Mouse (Mus musculus) MEL (cell line): Measurements from ENCODE around the gene Psmb9. TPM values are rescaled to one million over a fixed set of nuclear protein-coding genes. Genes with fewer than 3 reads are reported as not detected.

ENCODE experiments used
- DNase-seq: peaks from one replicate; pipeline ENCODE4 v3.0.0; 2011; ENCODE audit warnings: low read depth, low spot score
- H3K27ac ChIP-seq: 2 replicates; pipeline ENCODE4 v1.5.1; 2012; ENCODE audit warnings: low read depth, mild to moderate bottlenecking, control low read depth, low read length, moderate library complexity; ENCODE audit not compliant: control insufficient read depth
- H3K27me3 ChIP-seq, 2 experiments: fragments of 150-350 bp in 1 of 2; sonication (generic) in 1 of 2; 2 replicates each; pipeline ENCODE4 v1.6.1; 2012; ENCODE audit warnings: low read length in 2 of 2, mild to moderate bottlenecking in 2 of 2, improper control_type of control experiment in 1 of 2, moderate library complexity in 1 of 2; ENCODE audit not compliant: insufficient read depth in 2 of 2, control insufficient read depth in 1 of 2
- H3K36me3 ChIP-seq, 2 experiments: 2 replicates each; pipeline ENCODE4 v1.6.1; 2012 to 2014; ENCODE audit warnings: low read length in 2 of 2, improper control_type of control experiment in 1 of 2, inconsistent platforms in 1 of 2, mild to moderate bottlenecking in 1 of 2; ENCODE audit not compliant: insufficient read depth in 2 of 2, control insufficient read depth in 1 of 2
- H3K4me1 ChIP-seq, 2 experiments: fragments of 150-350 bp in 1 of 2; sonication (generic) in 1 of 2; 2 replicates each; pipeline ENCODE4 v1.6.1; 2012; ENCODE audit warnings: low read length in 2 of 2, improper control_type of control experiment in 1 of 2, mild to moderate bottlenecking in 1 of 2; ENCODE audit not compliant: insufficient read depth in 2 of 2, control insufficient read depth in 1 of 2
- H3K4me3 ChIP-seq, 2 experiments: fragments of 150-350 bp in 1 of 2; sonication (generic) in 1 of 2; 2 replicates each; pipeline ENCODE4 v1.5.1; 2012; ENCODE audit warnings: low read depth in 2 of 2, low read length in 2 of 2, mild to moderate bottlenecking in 2 of 2, moderate library complexity in 2 of 2, control low read depth in 1 of 2, improper control_type of control experiment in 1 of 2; ENCODE audit not compliant: control insufficient read depth in 1 of 2, insufficient read depth in 1 of 2
- H3K79me2 ChIP-seq: 2 replicates; pipeline ENCODE4 v1.6.1; 2012; ENCODE audit warnings: mild to moderate bottlenecking, low read length, moderate library complexity; ENCODE audit not compliant: control insufficient read depth, poor library complexity, insufficient read depth
- H3K9ac ChIP-seq: 2 replicates; pipeline ENCODE4 v1.6.1; 2012; ENCODE audit warnings: low read depth, mild to moderate bottlenecking, control low read depth, low read length, moderate library complexity; ENCODE audit not compliant: control insufficient read depth, poor library complexity, severe bottlenecking
- H3K9me3 ChIP-seq: fragments of 150-350 bp; sonication (generic); replicated peaks from 2 replicates; pipeline ENCODE4 v1.6.1; 2012; ENCODE audit warnings: mild to moderate bottlenecking, low read length, improper control_type of control experiment, moderate library complexity; ENCODE audit not compliant: insufficient read depth
- CHD1 ChIP-seq: IDR thresholded peaks from 2 replicates; pipeline ENCODE4 v1.6.1; 2012; ENCODE audit warnings: low read depth, mild to moderate bottlenecking, inconsistent platforms, low read length, improper control_type of control experiment
- CHD2 ChIP-seq: IDR thresholded peaks from 2 replicates; pipeline ENCODE4 v1.6.1; 2011; ENCODE audit warnings: low read length, improper control_type of control experiment
- EP300 ChIP-seq, 2 experiments: IDR thresholded peaks; 2 replicates each; pipeline ENCODE4 v1.6.1; 2011; ENCODE audit warnings: improper control_type of control experiment in 2 of 2, low read length in 2 of 2, low read depth in 1 of 2, mild to moderate bottlenecking in 1 of 2
- ETS1 ChIP-seq: IDR thresholded peaks from 2 replicates; pipeline ENCODE4 v1.6.1; 2012; ENCODE audit warnings: low read depth, mild to moderate bottlenecking, inconsistent platforms, low read length, improper control_type of control experiment, moderate library complexity
- GABPA ChIP-seq: IDR thresholded peaks from 2 replicates; pipeline ENCODE4 v1.6.1; 2012; ENCODE audit warnings: low read depth, mild to moderate bottlenecking, inconsistent platforms, low read length, improper control_type of control experiment, moderate library complexity
- HCFC1 ChIP-seq: IDR thresholded peaks from 2 replicates; pipeline ENCODE4 v1.6.1; 2012; ENCODE audit warnings: low read depth, mild to moderate bottlenecking, inconsistent platforms, low read length, improper control_type of control experiment, moderate library complexity
- KAT2A ChIP-seq: conservative IDR thresholded peaks from 2 replicates; pipeline ENCODE4 v1.6.1; 2012; ENCODE audit warnings: low read depth, low read length, improper control_type of control experiment, inconsistent platforms
- MAFK ChIP-seq: IDR thresholded peaks from 2 replicates; pipeline ENCODE4 v1.6.1; 2011; ENCODE audit warnings: low read depth, mild to moderate bottlenecking, low read length, improper control_type of control experiment, borderline replicate concordance
- MAX ChIP-seq: IDR thresholded peaks from 2 replicates; pipeline ENCODE4 v1.6.1; 2011; ENCODE audit warnings: low read length, improper control_type of control experiment
- MEF2A ChIP-seq: IDR thresholded peaks from 2 replicates; pipeline ENCODE4 v1.6.1; 2014; ENCODE audit warnings: low read depth, mild to moderate bottlenecking, inconsistent platforms, low read length, improper control_type of control experiment; ENCODE audit not compliant: poor library complexity, insufficient replicate concordance, severe bottlenecking; ENCODE audit errors: extremely low read depth
- MXI1 ChIP-seq: IDR thresholded peaks from 2 replicates; pipeline ENCODE4 v1.6.1; 2011; ENCODE audit warnings: mild to moderate bottlenecking, low read depth, low read length, improper control_type of control experiment
- MYB ChIP-seq: IDR thresholded peaks from 2 replicates; pipeline ENCODE4 v1.6.1; 2011; ENCODE audit warnings: mild to moderate bottlenecking, low read depth, low read length, improper control_type of control experiment
- NELFE ChIP-seq: IDR thresholded peaks from 2 replicates; pipeline ENCODE4 v1.6.1; 2011; ENCODE audit warnings: low read depth, low read length, improper control_type of control experiment
- POLR2A ChIP-seq, 2 experiments: IDR thresholded peaks; 2 replicates each; pipeline ENCODE4 v1.6.1; 2011 to 2012; ENCODE audit warnings: low read length in 2 of 2, mild to moderate bottlenecking in 2 of 2, control low read depth in 1 of 2, improper control_type of control experiment in 1 of 2, low read depth in 1 of 2, moderate library complexity in 1 of 2; ENCODE audit not compliant: control insufficient read depth in 1 of 2, insufficient read depth in 1 of 2, poor library complexity in 1 of 2
- POLR2AphosphoS2 ChIP-seq: IDR thresholded peaks from 2 replicates; pipeline ENCODE4 v1.6.1; 2011; ENCODE audit warnings: low read length, improper control_type of control experiment
- POLR2AphosphoS5 ChIP-seq: IDR thresholded peaks from 2 replicates; pipeline ENCODE4 v1.6.1; 2012; ENCODE audit warnings: low read depth, borderline replicate concordance, mild to moderate bottlenecking, inconsistent platforms, low read length, moderate library complexity, mixed read lengths
- RAD21 ChIP-seq: IDR thresholded peaks from 2 replicates; pipeline ENCODE4 v1.6.1; 2011; ENCODE audit warnings: mild to moderate bottlenecking, low read depth, low read length, improper control_type of control experiment
- RCOR1 ChIP-seq: IDR thresholded peaks from 2 replicates; pipeline ENCODE4 v1.6.1; 2012; ENCODE audit warnings: low read depth, mild to moderate bottlenecking, inconsistent platforms, low read length, improper control_type of control experiment
- SMC3 ChIP-seq: IDR thresholded peaks from 2 replicates; pipeline ENCODE4 v1.6.1; 2011; ENCODE audit warnings: low read depth, low read length, improper control_type of control experiment
- TAL1 ChIP-seq: IDR thresholded peaks from 2 replicates; pipeline ENCODE4 v1.6.1; 2012; ENCODE audit warnings: mild to moderate bottlenecking, inconsistent platforms, low read length, moderate library complexity, mixed read lengths
- TBP ChIP-seq: IDR thresholded peaks from 2 replicates; pipeline ENCODE4 v1.8.0; 2011; ENCODE audit warnings: low read depth, low read length, improper control_type of control experiment
- TCF12 ChIP-seq: IDR thresholded peaks from 2 replicates; pipeline ENCODE4 v1.6.1; 2014; ENCODE audit warnings: low read depth, mild to moderate bottlenecking, inconsistent platforms, low read length, improper control_type of control experiment, moderate library complexity
- UBTF ChIP-seq: IDR thresholded peaks from 2 replicates; pipeline ENCODE4 v1.6.1; 2012; ENCODE audit warnings: low read depth, mild to moderate bottlenecking, inconsistent platforms, low read length, improper control_type of control experiment, moderate library complexity, borderline replicate concordance; ENCODE audit not compliant: insufficient read depth
- USF2 ChIP-seq, 2 experiments: IDR thresholded peaks; 2 replicates each; pipeline ENCODE4 v1.6.1; 2011 to 2012; ENCODE audit warnings: improper control_type of control experiment in 2 of 2, low read length in 2 of 2, borderline replicate concordance in 1 of 2, inconsistent platforms in 1 of 2, low read depth in 1 of 2, mild to moderate bottlenecking in 1 of 2; ENCODE audit not compliant: insufficient read depth in 1 of 2
- ZC3H11A ChIP-seq: IDR thresholded peaks from 2 replicates; pipeline ENCODE4 v1.6.1; 2012; ENCODE audit warnings: low read depth, mild to moderate bottlenecking, inconsistent platforms, low read length, improper control_type of control experiment
- ZMIZ1 ChIP-seq: IDR thresholded peaks from 2 replicates; pipeline ENCODE4 v1.6.1; 2012; ENCODE audit warnings: low read depth, mild to moderate bottlenecking, inconsistent platforms, low read length, improper control_type of control experiment, moderate library complexity
- ZNF384 ChIP-seq: IDR thresholded peaks from 2 replicates; pipeline ENCODE4 v1.6.1; 2012; ENCODE audit warnings: low read depth, mild to moderate bottlenecking, inconsistent platforms, low read length, improper control_type of control experiment
- polyA plus RNA-seq, 2 experiments: library from polyadenylated mRNA; stranded (reverse) in 1 of 2; unstranded in 1 of 2; fragments of >175 nt in 1 of 2; fragments of >200 nt in 1 of 2; gene quantifications; 2 replicates each; pipeline versions ENCODE4 v1.2.1 to v1.2.4; 2012; ENCODE audit warnings: low replicate concordance in 2 of 2, low read depth in 1 of 2; ENCODE audit not compliant: insufficient read length in 2 of 2, insufficient read depth in 1 of 2, missing spikeins in 1 of 2
- total RNA-seq: library from RNA; depleted of rRNA; stranded (reverse); fragments of 300-350 nt; gene quantifications from 2 replicates; pipeline ENCODE4 v1.2.3, GENCODE M21; 2012

The Psmb9 gene
- total and polyA plus RNA-seq, 3 experiments, result 14.7 to 24.9 TPM; not detected in 1

DNA sequence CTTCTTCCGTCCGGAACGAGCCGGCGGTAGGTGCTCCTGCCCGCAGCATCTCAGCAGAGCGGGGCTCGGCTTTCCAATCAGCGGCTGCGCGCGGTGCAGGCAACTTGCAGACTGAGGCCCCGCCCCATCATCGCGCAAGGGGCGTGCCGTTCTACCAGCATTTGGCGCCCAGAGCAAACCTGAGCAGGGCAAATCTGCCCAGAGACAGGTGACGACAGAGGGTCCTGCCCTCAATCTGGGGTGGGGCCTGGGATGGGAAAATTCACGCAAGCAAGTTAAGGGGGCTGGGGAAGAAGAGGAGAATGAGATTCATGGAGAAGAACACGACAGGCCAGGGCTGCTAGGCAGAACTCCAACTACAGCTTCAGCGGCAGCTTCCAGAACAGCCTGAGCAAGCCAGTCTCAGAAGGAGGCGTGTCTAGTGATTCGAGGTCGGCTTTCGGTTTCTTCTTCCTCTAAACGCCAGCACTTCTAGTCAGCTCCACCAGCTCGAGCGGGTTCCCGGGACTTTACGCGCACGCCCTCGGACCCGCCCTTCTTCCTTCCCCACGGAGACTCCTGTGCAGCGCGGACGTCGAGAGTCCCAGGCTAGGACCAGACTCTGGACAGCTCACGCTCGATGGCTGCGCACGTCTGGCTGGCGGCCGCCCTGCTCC is at the start of gene Psmb9, which contains the start of gene Tap1 (continued):
- no peak for TF ChIP-seq MYB
- peak in 1 of 2 experiments; percentile 74; a peak in 2 of 4 replicates for TF ChIP-seq POLR2A (IDR thresholded peaks at IDR 0.05; ENCODE audit: control insufficient read depth in 1 of 2, insufficient read depth in 1 of 2, low read depth in 1 of 2, low read length in 2 of 2, poor library complexity in 1 of 2)
- no peak for TF ChIP-seq RAD21
- TF ChIP-seq CHD1, result no peak

DNA sequence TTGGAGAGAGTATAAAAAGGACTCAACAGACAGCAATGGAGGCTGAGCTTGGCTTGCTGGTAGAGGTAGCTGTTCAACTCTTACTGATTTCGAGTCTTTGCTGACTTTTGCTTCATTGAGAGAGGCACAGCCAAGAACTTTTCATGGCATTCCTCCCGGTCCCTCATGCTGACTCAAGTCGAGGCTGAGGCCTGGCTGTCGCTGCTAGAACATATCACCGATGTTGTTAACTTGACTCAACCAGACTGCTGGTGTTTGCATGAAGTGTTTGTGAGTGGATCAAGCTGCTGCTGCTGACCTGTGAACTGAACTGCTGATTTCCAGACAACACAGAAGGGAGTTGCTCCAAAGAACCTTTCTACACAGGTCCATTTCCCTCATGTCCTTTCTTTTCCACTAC is 49.1 kb upstream of the Psmb9 start:
- H3K4me1 ChIP-seq, result peaks cover 0 to 2% of the 10 kb centered on the region in 2 experiments; a peak in 1 of 4 replicates
- no peak overlapping the region for H3K27ac ChIP-seq
- H3K36me3 ChIP-seq, result peaks cover 0 to 4% of the 10 kb centered on the region in 2 experiments; a peak in 2 of 4 replicates
- H3K79me2 ChIP-seq, result no peaks in the 10 kb centered on the region
- no peak for TF ChIP-seq MEF2A
- TF ChIP-seq EP300 (IDR thresholded peaks at IDR 0.05; ENCODE audit: low read depth in 1 of 2, low read length in 2 of 2), result no peak
- TF ChIP-seq RCOR1, result no peak
- no peak for TF ChIP-seq MXI1
- no peak for TF ChIP-seq CHD2
- TF ChIP-seq GABPA, result no peak
- TF ChIP-seq NELFE, result no peak
- H3K4me3 ChIP-seq, result no peak overlapping the region
- DNase-seq, result no peak
- H3K9ac ChIP-seq, result no peak overlapping the region
- H3K27me3 ChIP-seq, result no peaks in the 10 kb centered on the region
- no peaks in the 10 kb centered on the region for H3K9me3 ChIP-seq

DNA sequence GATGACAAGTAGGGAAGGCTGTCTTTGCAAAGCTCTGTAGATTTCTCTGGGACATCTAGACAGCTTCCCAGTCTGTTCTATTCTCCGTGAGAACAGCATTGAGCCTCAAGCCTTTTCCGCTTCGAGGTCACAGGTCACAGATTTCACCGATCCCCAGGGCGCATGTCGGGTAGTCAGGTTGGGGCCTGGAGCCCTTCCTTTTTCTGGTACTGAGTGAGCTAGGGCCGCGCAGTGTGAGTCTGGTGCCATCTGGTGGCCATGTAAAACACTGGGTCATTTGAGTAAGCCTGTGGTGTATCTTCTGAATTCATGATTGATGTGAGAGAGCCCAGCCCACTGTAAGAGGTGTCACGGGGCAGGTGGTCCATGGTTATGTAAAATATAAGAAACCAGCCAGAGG is 47.4 kb upstream of the Psmb9 start:
- peak overlapping the region; percentile 77 for H3K9ac ChIP-seq
- peak overlapping the region in 1 of 2 experiments; percentile 42; a peak in 2 of 4 replicates for H3K4me3 ChIP-seq
- no peaks in the 10 kb centered on the region for H3K9me3 ChIP-seq
- peak; percentile 92 for DNase-seq
- peaks cover 0 to 2% of the 10 kb centered on the region in 2 experiments; a peak in 1 of 4 replicates for H3K4me1 ChIP-seq
- H3K27ac ChIP-seq, result peak overlapping the region; percentile 47; the same call in 1 of the 2 replicates
- H3K79me2 ChIP-seq, result no peaks in the 10 kb centered on the region
- no peaks in the 10 kb centered on the region for H3K27me3 ChIP-seq
- peaks cover 0 to 4% of the 10 kb centered on the region in 2 experiments; a peak in 2 of 4 replicates for H3K36me3 ChIP-seq
- TF ChIP-seq TBP (0 out of 2 replicates have a peak, but pooled peaks have one; percentile 30), POLR2AphosphoS2 (no peak), MXI1 (0 out of 2 replicates have a peak, but pooled peaks have one; percentile 48), RCOR1 (no peak), ZNF384 (peak; percentile 41; the same call in 1 of the 2 replicates), POLR2AphosphoS5 (no peak), ETS1 (0 out of 2 replicates have a peak, but pooled peaks have one; percentile 11), USF2 (IDR thresholded peaks at IDR 0.05; ENCODE audit: borderline replicate concordance in 1 of 2, insufficient read depth in 1 of 2, low read depth in 1 of 2, low read length in 2 of 2) (no peak), KAT2A (no peak), CHD2 (no peak), UBTF (no peak), MAX (peak; percentile 29; the same call in 1 of the 2 replicates), TAL1 (no peak), CHD1 (no peak), SMC3 (peak; percentile 98), ZC3H11A (peak; percentile 94), RAD21 (peak; percentile 96), HCFC1 (peak; percentile 56; the same call in 1 of the 2 replicates), ZMIZ1 (no peak), TCF12 (0 out of 2 replicates have a peak, but pooled peaks have one; percentile 38), GABPA (no peak), MYB (no peak), MAFK (no peak)
